Mouse (Mus musculus) gastrocnemius, adult 8-10 months (tissue): Measurements from ENCODE around the gene Cd274. TPM values are rescaled to one million over a fixed set of nuclear protein-coding genes. Genes with fewer than 3 reads are reported as not detected.

ENCODE experiments used
- DNase-seq, 2 experiments: peaks; one replicate each; pipeline ENCODE4 v3.0.0; 2022; ENCODE audit warnings: low spot score in 2 of 2
- total RNA-seq, 4 experiments: library from RNA; stranded (reverse); gene quantifications; 2 replicates each; pipeline ENCODE4 v1.2.4; 2022

Gene Cd274
- total RNA-seq, 4 experiments from 2014 or later = 0.65 to 1.1 (median 0.76) TPM

- no peak for DNase-seq
Measured at GRCm38 (mm10) chr19:29364076-29364475, 3.2 kb upstream of the Cd274 start.

GRCm38 (mm10) chr19:29365105-29365504 lies 2.1 kb upstream of the Cd274 start:
- no peak for DNase-seq

GRCm38 (mm10) chr19:29366226-29366968 lies 858 bp upstream of the Cd274 start:
- DNase-seq = no peak

- DNase-seq = no peak
Measured at GRCm38 (mm10) chr19:29368041-29368440, 786 bp downstream of the Cd274 start.

GRCm38 (mm10) chr19:29368671-29369309 lies 1.5 kb downstream of the Cd274 start:
- no peak for DNase-seq

- no peak for DNase-seq
Measured at GRCm38 (mm10) chr19:29370112-29370511, 2.9 kb downstream of the Cd274 start.

DNA sequence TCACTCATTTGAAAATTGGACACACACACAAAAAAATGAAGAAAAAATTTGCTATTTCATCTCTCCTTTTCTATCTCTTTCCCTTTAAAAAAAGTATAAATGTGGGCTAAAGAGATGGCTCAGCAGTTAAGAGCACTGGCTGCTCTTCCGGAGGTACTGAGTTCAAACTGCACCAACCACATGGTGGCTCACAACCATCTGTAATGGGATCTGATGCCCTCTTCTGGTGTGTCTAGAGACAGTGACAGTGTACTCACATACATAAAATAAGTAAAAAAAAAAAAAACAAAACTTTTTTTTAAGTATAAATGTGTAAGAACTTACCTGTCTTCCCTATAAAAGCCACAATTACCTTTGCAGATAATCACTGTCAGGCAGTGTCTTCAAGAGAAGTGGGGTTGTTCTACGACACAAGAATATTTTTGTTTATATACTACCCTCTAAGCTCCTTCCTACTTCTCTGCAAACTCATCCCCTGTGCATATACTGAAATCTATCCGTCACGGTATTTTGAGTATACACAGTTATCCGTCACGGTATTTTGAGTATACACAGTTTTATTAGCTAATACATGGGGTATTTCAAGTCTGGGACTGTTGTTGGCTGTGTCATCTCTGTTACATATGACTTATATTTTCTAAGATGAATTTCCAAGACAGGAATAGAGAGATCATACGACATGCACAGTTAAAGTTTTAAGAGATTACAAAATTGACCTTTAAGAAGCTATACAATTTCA lies 3.5 kb downstream of the Cd274 start:
- no peak for DNase-seq

- no peak for DNase-seq
Measured at GRCm38 (mm10) chr19:29371284-29372081, 4.2 kb downstream of the Cd274 start.

- DNase-seq = no peak
Measured at GRCm38 (mm10) chr19:29372138-29372537, 4.9 kb downstream of the Cd274 start.

DNA sequence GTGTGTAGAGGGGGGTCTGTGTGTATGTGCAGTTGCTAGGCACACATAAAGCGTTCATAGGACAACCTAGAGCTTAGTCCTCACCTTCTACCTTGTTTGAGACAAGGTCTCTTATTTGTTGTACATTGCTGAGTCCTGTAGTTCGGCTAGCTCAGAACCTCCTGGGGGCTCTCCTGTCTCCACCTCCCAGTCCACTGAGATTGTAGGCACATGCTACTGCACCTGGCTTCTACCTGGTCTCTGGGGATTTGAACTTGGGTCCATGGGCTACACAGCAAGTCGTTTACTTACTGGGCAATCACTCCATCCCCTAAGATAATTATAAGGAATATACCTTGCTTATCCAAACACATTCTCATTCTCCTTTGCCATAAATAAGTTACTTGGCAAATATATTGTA lies 5.4 kb downstream of the Cd274 start:
- no peak for DNase-seq

- no peak for DNase-seq
Measured at GRCm38 (mm10) chr19:29373438-29373837, 6.2 kb downstream of the Cd274 start.

- DNase-seq = no peak
Measured at GRCm38 (mm10) chr19:29374947-29375346, 7.7 kb downstream of the Cd274 start.

DNA sequence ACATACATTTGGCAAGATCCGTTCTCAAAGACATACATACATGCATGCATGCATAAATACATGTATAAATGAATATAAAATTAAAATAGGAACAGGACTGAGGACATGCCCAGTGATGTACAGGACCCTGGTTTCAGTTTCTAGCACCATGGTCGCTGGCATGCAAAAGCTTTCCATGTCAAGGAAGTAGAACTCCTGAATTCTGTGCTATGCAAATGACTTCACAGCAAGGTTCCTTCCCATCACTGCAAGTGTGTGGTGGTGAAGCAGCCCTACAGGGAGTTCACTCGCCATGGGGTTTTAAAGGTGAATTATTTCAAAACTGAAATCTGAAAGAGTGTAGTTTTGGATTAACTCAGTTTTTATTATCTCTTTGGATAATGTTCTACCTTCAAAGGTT lies 9.1 kb downstream of the Cd274 start:
- no peak for DNase-seq

GRCm38 (mm10) chr19:29379839-29380603 lies 12.8 kb downstream of the Cd274 start:
- DNase-seq = no peak

- DNase-seq = no peak
Measured at GRCm38 (mm10) chr19:29383368-29383767, 16.1 kb downstream of the Cd274 start.

GRCm38 (mm10) chr19:29384412-29384811 lies 17.2 kb downstream of the Cd274 start:
- DNase-seq = no peak

DNA sequence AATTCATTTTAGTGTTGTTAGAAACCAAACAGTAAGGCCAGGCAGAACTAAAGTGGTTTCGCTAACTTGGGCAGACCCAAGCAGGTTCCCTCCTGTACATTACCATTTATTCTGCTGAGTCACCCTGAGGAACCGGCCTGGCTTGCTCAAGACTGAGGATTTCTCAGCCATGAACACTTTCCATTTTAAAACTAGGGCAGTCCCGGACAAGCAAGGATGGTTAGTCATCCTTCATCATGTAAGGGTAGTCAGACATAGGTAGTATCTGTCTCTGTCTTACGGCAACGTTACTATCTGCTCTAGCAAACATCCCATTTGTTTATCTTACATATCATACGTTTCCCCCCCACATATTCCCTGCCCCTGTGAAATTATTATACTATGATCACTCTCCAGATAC lies 17.7 kb downstream of the Cd274 start:
- no peak for DNase-seq

DNA sequence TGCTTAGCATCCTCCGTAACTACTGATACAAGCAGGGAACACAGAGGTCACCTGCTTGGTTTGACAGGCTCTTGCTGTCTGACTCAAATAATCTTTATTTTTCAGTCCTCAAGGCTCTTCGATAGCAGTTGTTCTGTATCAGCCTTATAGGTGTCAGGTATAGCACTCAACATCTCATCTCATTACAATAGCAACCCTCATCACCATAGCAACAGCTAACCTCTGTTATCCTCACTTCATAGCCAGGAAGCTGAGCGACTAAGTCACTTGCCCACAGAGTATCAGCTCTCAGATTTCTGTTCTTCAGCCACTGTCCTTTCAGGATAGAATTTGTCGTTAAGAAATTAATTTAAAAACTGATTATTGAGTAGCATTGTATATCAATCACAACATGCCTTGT lies 18.6 kb downstream of the Cd274 start:
- no peak for DNase-seq

GRCm38 (mm10) chr19:29388818-29389217 lies 21.6 kb downstream of the Cd274 start:
- DNase-seq = no peak

DNA sequence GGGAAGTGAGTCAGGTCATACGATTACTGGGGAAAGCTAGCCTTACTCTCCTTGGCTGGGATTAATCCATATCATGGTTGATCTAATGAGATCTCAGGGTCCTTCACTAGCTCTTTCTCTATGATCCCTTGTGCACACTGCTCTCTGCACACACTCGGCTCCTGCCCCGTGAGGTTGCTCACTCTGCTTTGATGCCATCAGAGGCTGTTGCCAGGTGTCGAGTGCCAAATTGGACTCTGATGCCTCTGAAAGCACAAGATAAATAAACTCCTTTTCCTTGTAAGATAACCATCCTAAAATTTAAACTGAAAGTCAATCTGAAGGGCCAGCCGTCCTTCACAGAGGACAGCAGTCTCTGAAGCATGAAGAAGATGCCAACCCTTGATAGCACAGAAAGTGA lies 23.2 kb downstream of the Cd274 start:
- DNase-seq = no peak

DNA sequence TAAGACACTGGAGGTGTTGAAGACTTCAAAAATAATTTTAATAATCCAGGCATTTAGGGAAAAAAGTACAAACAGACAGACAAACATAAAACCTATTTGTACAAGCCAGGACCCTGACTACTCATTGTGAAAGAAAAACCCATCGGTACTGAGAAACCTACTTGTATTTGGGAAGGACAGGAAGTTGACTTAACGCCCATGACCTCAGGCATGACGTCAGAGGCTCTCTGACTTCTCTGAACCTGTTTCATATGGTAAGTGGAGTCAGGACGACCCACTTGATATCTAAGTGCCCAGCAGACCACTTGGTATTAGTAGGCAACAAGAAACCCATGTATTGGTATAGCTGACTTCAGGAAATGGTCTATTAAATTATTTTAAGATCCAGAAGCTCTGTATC lies 24.0 kb downstream of the Cd274 start:
- no peak for DNase-seq
